Mouse (Mus musculus) liver, embryonic 13.5 days (tissue): ENCODE data around the gene Eef1g. TPM values are rescaled to one million over a fixed set of nuclear protein-coding genes. Genes with fewer than 3 reads are reported as not detected.

Experiments
- ATAC-seq: fragments of 200-750 bp; cut with Nextera tagmentation; 2 replicates; pipeline ENCODE4 v1.8.0; 2017; ENCODE audit warnings: low read depth, mild to moderate bottlenecking, moderate number of reproducible peaks, moderate library complexity
- DNase-seq: peaks from one replicate; pipeline ENCODE4 v3.0.0; 2022
- H3K27ac ChIP-seq: fragments of 300-500 bp; sonication (generic); 2 replicates; pipeline ENCODE4 v1.5.1; 2015; ENCODE audit warnings: moderate library complexity, mild to moderate bottlenecking, inconsistent platforms
- H3K27me3 ChIP-seq: fragments of 300-500 bp; sonication (generic); 2 replicates; pipeline ENCODE4 v1.6.1; 2015; ENCODE audit warnings: mild to moderate bottlenecking, inconsistent platforms
- H3K36me3 ChIP-seq: fragments of 300-500 bp; sonication (generic); 2 replicates; pipeline ENCODE4 v1.6.1; 2015; ENCODE audit warnings: mild to moderate bottlenecking, inconsistent platforms
- H3K4me1 ChIP-seq: fragments of 300-500 bp; sonication (generic); replicated peaks from 2 replicates; pipeline ENCODE4 v1.6.1; 2015; ENCODE audit warnings: inconsistent platforms
- H3K4me2 ChIP-seq: fragments of 300-500 bp; sonication (generic); 2 replicates; pipeline ENCODE4 v1.6.1; 2015; ENCODE audit warnings: inconsistent platforms, mild to moderate bottlenecking, moderate library complexity
- H3K4me3 ChIP-seq: fragments of 300-500 bp; sonication (generic); replicated peaks from 2 replicates; pipeline ENCODE4 v1.5.1; 2015; ENCODE audit warnings: mild to moderate bottlenecking, inconsistent platforms
- H3K9ac ChIP-seq: fragments of 300-500 bp; sonication (generic); 2 replicates; pipeline ENCODE4 v1.6.1; 2015; ENCODE audit warnings: mild to moderate bottlenecking, inconsistent platforms
- H3K9me3 ChIP-seq: fragments of 300-500 bp; sonication (generic); replicated peaks from 2 replicates; pipeline ENCODE4 v1.6.1; 2016; ENCODE audit warnings: inconsistent platforms
- WGBS: fragments of 180-500 bp; shearing (Covaris S2); methylation state at CpG from one replicate; pipeline ENCODE4 v1.1.7; 2015; ENCODE audit not compliant: insufficient replicate concordance; 5-methylcytosine and 5-hydroxymethylcytosine counted together
- polyA plus RNA-seq: library from polyadenylated mRNA; unstranded; fragments of >200 nt; fragmentation: Nextera tagmentation; extraction: Ambion mirVana; gene quantifications from 2 replicates; pipeline ENCODE4 v1.2.1, GENCODE M21; 2015

Eef1g gene
- polyA plus RNA-seq, 1 experiment from 2014 or later: 298 TPM

DNA sequence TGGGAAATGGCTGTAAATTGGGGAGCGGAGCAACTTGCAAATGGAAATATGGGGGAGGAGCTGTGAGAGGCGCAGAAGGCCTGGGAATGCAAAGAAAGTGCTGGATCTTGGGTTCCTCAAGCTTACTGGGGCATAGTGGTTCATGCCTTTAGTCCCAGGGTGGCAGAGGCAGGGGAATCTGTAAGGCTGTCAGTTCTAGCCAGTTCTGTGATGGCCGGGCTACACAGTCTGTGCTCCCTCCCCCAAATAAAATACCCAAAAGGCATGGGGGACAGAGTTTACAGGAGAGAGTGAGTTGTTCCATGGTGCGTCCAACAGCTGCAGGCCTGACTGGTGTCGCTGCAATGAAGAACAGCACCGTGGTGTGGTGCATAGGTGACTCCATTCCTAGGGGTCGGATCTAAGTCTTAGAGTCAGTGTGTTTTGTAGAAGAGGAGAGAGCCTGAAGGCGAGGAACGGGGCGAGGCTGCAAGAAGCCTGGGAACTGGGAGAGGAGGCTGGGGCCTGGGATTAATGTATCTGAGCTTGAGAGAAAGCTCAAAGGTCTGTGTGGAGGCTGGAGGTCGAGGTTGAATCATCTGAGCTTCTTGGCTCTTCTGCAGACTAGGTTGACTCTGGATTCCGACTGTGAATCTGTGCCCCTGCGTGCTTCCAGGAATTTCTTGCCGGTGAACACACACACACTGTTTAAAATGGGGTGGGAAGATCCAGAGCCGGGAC, 21.7 kb downstream of the Eef1g start:
- H3K4me3 ChIP-seq: peak overlapping the region; percentile 61
- H3K9ac ChIP-seq: 0 out of 2 replicates have a peak overlapping the region, but pooled peaks have one; percentile 63
- H3K4me1 ChIP-seq: peaks cover 51% of the 10 kb centered on the region
- no peaks in the 10 kb centered on the region for H3K36me3 ChIP-seq
- no peaks in the 10 kb centered on the region for H3K9me3 ChIP-seq
- DNase-seq: no peak
- H3K27ac ChIP-seq: no peak overlapping the region
- H3K4me2 ChIP-seq: peak overlapping the region; percentile 85
- ATAC-seq: no peak
- WGBS: 31% methylated on average over 15 of the region's 15 CpGs
- peaks cover 63% of the 10 kb centered on the region for H3K27me3 ChIP-seq

DNA sequence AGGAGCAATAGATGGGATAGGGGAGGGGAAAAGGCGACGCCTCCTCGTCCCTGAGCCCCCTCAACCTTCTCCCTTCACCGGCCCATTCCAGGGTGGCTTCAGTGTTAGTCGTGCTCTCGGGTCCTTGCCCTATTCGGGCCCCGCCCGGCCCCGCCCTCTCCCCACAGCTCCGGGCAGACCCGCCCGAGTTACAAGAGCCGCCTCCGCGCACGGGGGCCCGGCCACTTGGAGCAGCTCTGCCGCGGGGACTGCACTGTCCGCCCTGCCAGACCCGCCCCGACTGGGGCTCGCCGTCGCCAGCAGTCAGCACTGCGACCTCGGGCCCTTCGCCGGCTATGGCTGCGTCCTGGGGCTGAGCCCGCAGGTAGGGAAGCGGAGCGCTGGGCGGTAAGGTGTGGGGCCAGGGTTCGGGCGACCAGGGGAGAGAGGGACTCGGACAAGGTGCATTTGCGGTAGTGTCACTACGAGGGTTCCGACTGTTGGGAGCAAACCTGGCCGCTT, 22.3 kb downstream of the Eef1g start, which contains the start of gene Ahnak:
Gene Ahnak (plus strand): TSS at position 219 of the 501 bp plus-strand sequence.
- WGBS: 1% methylated on average over 42 of the region's 42 CpGs
- Histone ChIP-seq H3K36me3 (no peaks in the 10 kb centered on the region), H3K9me3 (no peaks in the 10 kb centered on the region), H3K27ac (peak within 1 kb of the TSS; percentile 58; the same call in 1 of the 2 replicates), H3K9ac (peak within 1 kb of the TSS; percentile 63), H3K4me3 (peak within 1 kb of the TSS; percentile 61), H3K4me1 (peaks cover 45% of the 10 kb centered on the region), H3K4me2 (peak within 1 kb of the TSS; percentile 85), H3K27me3 (peaks cover 63% of the 10 kb centered on the region)
- peak; percentile 52 for DNase-seq
- peak; percentile 73 for ATAC-seq

DNA sequence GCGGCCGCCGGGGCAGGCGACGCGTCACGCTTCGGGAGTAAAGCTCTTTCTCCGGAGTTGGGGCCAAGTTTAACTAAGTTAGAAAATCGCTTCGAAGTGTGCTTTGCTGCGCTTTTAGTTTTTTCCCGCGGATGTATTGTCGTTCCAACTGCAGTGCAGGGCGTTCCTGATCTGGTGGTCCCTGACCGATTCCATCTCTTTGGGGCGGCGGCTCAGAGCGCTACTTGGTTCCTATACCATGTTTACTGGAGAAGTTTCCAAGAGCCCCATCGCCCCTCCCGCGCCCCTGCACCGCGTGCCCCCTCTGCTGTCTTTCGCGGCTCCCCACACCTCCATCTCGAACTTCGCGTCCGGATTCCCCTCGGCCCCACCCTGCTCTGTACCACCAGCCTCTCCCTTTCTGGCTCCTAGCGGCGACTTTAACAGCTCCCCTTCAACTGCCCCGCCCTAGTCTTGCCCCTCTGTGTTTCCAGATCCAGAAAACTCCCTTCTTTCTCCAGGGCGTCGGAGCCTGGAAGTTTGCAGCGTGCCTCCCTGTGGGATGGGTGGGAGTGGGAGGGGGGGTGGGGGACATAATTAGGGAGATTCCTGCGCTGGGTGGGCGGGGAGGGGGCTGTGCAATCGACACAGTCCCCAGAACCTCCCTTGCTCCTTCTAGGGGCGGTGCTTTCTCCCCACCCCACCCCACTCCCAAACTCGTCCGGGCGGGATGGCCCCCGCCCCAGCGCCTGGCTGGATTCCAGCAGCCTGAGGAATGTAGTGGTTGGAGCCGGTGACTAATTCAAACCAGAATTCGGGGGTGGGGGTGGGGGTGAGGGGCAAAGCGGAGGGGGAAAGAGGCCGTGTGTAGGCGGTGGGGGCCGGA, 23.0 kb downstream of the Eef1g start:
- Histone ChIP-seq H3K9ac (peak overlapping the region; percentile 63), H3K4me2 (peak overlapping the region; percentile 85), H3K4me3 (peak overlapping the region; percentile 61), H3K27me3 (peaks cover 63% of the 10 kb centered on the region), H3K27ac (0 out of 2 replicates have a peak overlapping the region, but pooled peaks have one; percentile 58), H3K36me3 (no peaks in the 10 kb centered on the region), H3K9me3 (no peaks in the 10 kb centered on the region), H3K4me1 (peaks cover 44% of the 10 kb centered on the region)
- peak; percentile 6; the same call in 1 of the 2 replicates for ATAC-seq
- no peak for DNase-seq
- under 1% methylated on average over 53 of the region's 53 CpGs for WGBS

DNA sequence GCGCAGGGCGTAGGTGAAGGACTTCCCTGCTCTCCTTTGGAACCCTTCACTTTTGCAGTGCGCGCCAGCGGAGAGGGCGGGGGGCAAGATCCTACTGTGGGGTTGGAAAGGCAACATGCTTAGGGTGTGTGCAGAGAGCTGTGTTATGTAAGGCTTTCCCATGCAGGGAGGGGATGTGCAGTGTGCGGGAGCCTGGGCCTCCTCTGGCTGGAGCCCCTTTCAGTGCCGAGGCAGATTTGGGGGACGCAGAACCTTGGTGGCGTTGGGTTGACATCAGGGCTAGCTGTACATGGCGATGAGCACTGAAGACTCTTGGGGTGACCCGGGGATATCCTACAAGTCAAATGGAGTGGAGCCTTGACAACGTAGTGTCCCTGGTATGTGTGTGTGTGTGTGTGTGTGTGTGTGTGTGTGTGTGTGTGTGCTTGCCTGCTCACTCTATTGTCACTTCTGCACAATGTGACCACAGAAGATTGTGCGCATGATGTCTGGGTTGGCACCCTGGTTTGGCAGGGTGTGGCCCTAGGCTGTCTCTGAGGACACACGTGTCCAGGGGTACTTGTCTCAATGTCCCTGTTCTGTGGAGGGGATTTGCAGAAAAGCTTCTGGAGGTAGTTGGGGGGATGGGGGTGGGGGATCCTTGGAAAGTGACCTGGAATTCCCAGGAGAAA, 23.7 kb downstream of the Eef1g start:
- Histone ChIP-seq H3K4me3 (peak overlapping the region; percentile 61), H3K4me2 (peak overlapping the region; percentile 85), H3K27ac (no peak overlapping the region), H3K9ac (0 out of 2 replicates have a peak overlapping the region, but pooled peaks have one; percentile 63), H3K9me3 (no peaks in the 10 kb centered on the region), H3K36me3 (no peaks in the 10 kb centered on the region), H3K27me3 (peaks cover 60% of the 10 kb centered on the region), H3K4me1 (peaks cover 44% of the 10 kb centered on the region)
- DNase-seq: no peak
- WGBS: 24% methylated on average over 15 of the region's 15 CpGs
- no peak; the same call in 1 of the 2 replicates for ATAC-seq

DNA sequence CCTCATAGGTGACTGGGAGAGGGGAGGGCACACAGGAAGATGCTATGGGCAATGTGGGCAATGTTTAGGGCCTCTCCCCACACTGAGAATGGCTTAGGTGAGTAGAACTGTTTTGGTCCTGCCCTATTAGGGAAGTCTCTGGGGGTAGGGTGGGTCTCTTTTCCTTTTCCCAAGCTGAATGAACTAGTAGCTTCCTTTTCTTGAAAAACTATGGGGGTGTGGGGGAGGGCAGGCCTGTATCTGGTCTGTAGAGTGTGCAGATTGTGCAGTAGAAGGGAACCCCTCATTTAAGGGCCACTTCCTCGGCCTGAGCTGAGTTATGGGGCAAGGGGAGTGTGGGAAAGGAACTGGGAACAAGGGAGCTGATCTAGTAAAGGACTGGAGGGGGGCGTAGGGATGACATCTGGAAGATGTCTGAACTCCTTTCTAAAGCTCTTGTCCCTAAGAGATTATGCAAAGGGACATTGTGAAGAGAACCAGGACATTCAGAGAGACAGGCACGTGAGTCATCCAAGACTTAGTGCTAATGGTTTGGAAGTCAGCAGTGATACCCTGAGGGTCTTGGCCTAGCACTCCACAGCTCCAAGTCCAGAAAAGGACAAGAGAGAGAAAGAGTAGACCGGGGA, 24.5 kb downstream of the Eef1g start:
- WGBS: 56% methylated on average over 4 of the region's 4 CpGs
- Histone ChIP-seq H3K36me3 (no peaks in the 10 kb centered on the region), H3K4me3 (no peak overlapping the region), H3K27me3 (peaks cover 58% of the 10 kb centered on the region), H3K9me3 (no peaks in the 10 kb centered on the region), H3K27ac (no peak overlapping the region), H3K4me1 (peaks cover 44% of the 10 kb centered on the region), H3K4me2 (peak overlapping the region; percentile 85; the same call in 1 of the 2 replicates), H3K9ac (no peak overlapping the region)
- no peak for DNase-seq
- ATAC-seq: no peak

DNA sequence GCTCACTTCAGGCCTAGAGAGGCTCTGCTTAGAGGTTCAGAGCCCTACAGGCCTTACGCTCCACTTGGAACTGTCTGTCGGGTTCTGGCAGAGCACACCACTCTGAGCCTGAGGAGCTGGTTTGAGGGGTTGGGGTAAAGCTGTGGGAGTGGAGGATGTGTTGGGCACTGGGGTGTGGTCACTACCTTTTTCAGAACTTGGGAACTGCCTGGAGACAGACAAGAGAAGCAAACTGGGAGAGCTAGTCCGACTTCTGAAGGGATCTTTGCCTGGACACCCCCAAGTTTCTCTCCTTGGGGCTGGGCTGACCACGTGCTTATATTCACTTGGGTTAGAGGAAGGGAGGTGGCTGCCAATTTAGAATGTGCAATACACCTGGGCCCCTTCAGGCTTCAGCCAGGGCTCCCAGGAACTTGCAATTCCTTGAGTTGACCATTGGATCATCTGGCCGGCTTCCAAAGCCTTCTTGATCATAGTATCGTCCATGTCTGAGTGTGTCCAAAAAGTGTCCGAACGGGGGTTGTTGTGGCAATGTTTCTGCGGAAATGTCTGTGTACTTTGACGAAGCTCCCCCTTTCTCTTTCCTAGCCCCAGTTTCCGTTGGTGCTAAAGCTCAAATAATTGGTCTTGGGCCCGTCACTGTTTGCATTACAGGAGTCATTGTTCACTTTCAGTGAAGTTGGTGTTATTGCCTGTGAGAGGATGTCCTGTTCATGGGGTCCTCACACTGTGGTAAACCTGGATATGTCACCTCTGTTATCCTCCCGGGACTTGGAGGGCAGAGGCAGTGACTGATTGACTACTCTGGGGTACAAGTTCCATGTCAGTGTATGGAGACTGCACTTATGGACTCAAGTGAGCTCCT, 25.3 kb downstream of the Eef1g start:
- H3K27me3 ChIP-seq: peaks cover 50% of the 10 kb centered on the region
- H3K4me3 ChIP-seq: no peak overlapping the region
- H3K4me2 ChIP-seq: 0 out of 2 replicates have a peak overlapping the region, but pooled peaks have one; percentile 3
- H3K9ac ChIP-seq: no peak overlapping the region
- ATAC-seq: no peak
- no peak overlapping the region for H3K27ac ChIP-seq
- H3K9me3 ChIP-seq: no peaks in the 10 kb centered on the region
- peaks cover 45% of the 10 kb centered on the region for H3K4me1 ChIP-seq
- no peaks in the 10 kb centered on the region for H3K36me3 ChIP-seq
- WGBS: 72% methylated on average over 13 of the region's 13 CpGs
- no peak for DNase-seq

DNA sequence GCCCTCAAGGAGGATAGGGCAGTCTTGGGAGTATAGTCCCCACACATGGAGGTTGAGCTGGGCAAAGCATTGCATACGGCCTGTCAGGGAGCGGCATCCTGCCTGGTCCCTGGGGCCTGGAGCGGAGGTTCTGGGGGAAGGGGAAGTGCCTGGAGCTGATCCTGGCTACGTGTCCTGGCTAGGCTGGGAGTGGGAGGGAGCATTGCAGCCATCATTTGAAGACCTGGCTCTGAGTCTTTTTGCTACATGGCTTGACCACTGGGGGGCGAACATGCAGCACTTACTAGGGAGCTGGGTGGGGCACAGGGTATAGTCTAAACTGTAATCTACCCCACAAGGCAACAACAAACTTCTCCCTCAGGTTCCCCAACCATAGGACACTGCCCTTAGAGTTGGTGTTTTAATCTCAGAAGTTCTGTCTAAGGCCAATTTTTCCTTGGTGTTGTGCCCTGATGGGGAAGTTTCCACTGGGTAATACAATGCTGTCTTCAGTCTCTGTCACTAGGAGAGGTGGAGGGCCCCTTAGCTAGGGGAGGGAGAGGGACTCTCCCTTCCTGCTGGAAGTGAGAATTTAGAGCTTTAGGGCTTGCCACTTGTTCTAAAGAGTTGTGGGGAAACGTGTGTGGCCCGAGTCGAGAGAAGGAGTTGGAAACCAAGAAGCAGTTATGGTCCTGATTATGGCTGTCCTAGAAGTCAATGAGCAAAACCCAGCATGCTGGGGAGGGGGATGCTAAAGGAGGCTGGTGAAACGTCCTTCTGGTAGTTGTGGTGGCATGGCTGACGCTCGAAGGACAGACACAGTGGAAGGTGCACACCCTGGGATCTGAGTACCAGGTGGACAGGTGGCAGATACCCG, 26.2 kb downstream of the Eef1g start:
- ATAC-seq: peak; percentile 38
- 25% methylated on average over 12 of the region's 12 CpGs for WGBS

DNA sequence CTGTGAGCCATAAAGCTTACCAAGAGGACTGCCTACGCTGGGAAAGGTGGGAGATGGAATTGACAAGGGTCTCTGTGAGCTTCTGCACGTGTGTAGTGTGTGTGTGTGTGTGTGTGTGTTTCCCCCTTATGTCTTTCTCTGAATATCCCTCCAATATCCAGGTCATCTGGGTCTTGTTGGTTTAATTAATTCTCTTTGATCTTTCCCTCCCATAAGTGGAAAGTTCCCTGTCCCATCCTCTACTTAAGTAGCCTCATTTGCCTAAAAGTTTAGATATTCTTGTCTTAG, 26.7 kb downstream of the Eef1g start:
- ATAC-seq: no peak
- Histone ChIP-seq H3K4me2 (no peak overlapping the region), H3K4me3 (no peak overlapping the region), H3K27ac (no peak overlapping the region), H3K9me3 (no peaks in the 10 kb centered on the region), H3K27me3 (peaks cover 36% of the 10 kb centered on the region), H3K4me1 (peaks cover 51% of the 10 kb centered on the region), H3K9ac (no peak overlapping the region), H3K36me3 (no peaks in the 10 kb centered on the region)
- DNase-seq: no peak
- WGBS: 42% methylated on average over 2 of the region's 2 CpGs

More for the DNA sequence above, 26.2 kb downstream of the Eef1g start:
- H3K9me3 ChIP-seq: no peaks in the 10 kb centered on the region
- no peak overlapping the region for H3K27ac ChIP-seq
- no peak overlapping the region for H3K9ac ChIP-seq
- H3K4me1 ChIP-seq: peaks cover 51% of the 10 kb centered on the region
- H3K4me3 ChIP-seq: no peak overlapping the region
- H3K4me2 ChIP-seq: no peak overlapping the region
- H3K36me3 ChIP-seq: no peaks in the 10 kb centered on the region
- DNase-seq: peak; percentile 59
- peaks cover 41% of the 10 kb centered on the region for H3K27me3 ChIP-seq

DNA sequence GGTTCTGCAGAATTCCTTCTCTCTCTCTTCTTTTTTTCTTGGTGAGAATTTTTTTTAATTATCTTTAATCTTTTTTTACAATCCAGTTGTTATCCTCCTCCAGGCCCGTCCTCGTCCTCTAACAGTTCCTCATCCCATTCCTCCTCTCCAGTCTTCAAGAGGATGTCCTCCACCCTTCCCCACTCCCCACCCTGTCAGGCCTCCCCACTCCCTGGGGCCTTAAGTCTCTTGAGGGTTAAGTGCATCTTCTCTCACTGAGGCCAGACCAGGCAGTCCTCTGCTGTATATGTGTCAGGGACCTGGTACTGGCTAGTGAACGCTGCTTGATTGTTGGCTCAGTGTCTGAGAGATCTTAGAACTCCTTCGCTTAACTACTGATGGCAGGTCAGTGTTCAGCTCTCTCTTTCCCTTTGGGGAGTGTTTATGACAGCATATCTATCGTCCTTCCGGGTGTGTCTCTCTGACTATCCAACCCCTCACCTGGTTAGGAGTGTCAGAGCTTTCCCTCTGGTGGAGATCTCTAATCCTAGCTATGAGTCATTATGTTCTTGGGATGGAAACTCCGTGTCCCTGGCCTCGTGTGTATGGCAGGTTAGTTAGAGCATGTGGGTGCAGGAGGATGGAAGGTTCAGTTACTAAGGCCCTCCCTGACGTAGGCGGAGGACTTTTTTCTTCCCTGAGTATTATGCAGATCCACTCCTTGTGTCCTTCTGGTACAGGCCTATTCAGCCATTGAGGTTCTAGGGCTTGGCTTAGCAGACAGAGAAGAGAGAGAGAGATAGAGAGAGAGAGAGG, 28.2 kb downstream of the Eef1g start:
- 62% methylated on average over 10 of the region's 10 CpGs for WGBS
- ATAC-seq (no peak), DNase-seq (no peak)
- Histone ChIP-seq H3K4me3 (no peak overlapping the region), H3K9ac (no peak overlapping the region), H3K9me3 (no peaks in the 10 kb centered on the region), H3K27ac (no peak overlapping the region), H3K36me3 (no peaks in the 10 kb centered on the region), H3K4me1 (peaks cover 40% of the 10 kb centered on the region), H3K4me2 (no peak overlapping the region), H3K27me3 (peaks cover 21% of the 10 kb centered on the region)
